Mouse (Mus musculus) midbrain, embryonic 16.5 days (tissue): ENCODE measurements around the gene Zbtb7a. TPM values are rescaled to one million over a fixed set of nuclear protein-coding genes. Genes with fewer than 3 reads are reported as not detected.
"Not testable (repeated sequence)": the region's sequence is repeated elsewhere in the genome, so short reads cannot be mapped to it uniquely, and the experiment has no call there.

Experiments used
- ATAC-seq: fragments of 200-750 bp; cut with Nextera tagmentation; 2 replicates; pipeline ENCODE4 v1.8.0; 2017; ENCODE audit warnings: moderate TSS enrichment
- H3K27ac ChIP-seq: fragments of 300-500 bp; sonication (generic); 2 replicates; pipeline ENCODE4 v1.5.1; 2014; ENCODE audit warnings: mild to moderate bottlenecking, low read length, mixed read lengths
- H3K27me3 ChIP-seq: fragments of 300-500 bp; sonication (generic); 2 replicates; pipeline ENCODE4 v1.6.1; 2014; ENCODE audit warnings: low read depth, low read length, mixed read lengths; ENCODE audit not compliant: control insufficient read depth, insufficient read depth
- H3K36me3 ChIP-seq: fragments of 300-500 bp; sonication (generic); 2 replicates; pipeline ENCODE4 v1.6.1; 2014; ENCODE audit warnings: mild to moderate bottlenecking, low read length, moderate library complexity, mixed read lengths; ENCODE audit not compliant: control insufficient read depth, insufficient read depth
- H3K4me1 ChIP-seq: fragments of 300-500 bp; sonication (generic); 2 replicates; pipeline ENCODE4 v1.6.1; 2014; ENCODE audit warnings: mild to moderate bottlenecking, low read length, mixed read lengths; ENCODE audit not compliant: control insufficient read depth, insufficient read depth
- H3K4me2 ChIP-seq: fragments of 300-500 bp; sonication (generic); 2 replicates; pipeline ENCODE4 v1.6.1; 2014; ENCODE audit warnings: mild to moderate bottlenecking, low read length, mixed read lengths
- H3K4me3 ChIP-seq: fragments of 300-500 bp; sonication (generic); 2 replicates; pipeline ENCODE4 v1.5.1; 2014; ENCODE audit warnings: low read depth, mild to moderate bottlenecking, low read length, moderate library complexity, mixed read lengths
- H3K9ac ChIP-seq: fragments of 300-500 bp; sonication (generic); 2 replicates; pipeline ENCODE4 v1.6.1; 2014; ENCODE audit warnings: low read depth, low read length, mixed read lengths
- H3K9me3 ChIP-seq: fragments of 300-500 bp; sonication (generic); replicated peaks from 2 replicates; pipeline ENCODE4 v1.6.1; 2014; ENCODE audit warnings: mild to moderate bottlenecking, low read length, mixed read lengths; ENCODE audit not compliant: control insufficient read depth, poor library complexity, severe bottlenecking
- WGBS: fragments of 180-500 bp; shearing (Covaris S2); extraction: QIAGEN DNeasy Blood & Tissue Kit; methylation state at CpG from one replicate; pipeline ENCODE4 v1.1.7; 2014; 5-methylcytosine and 5-hydroxymethylcytosine counted together
- polyA plus RNA-seq: library from polyadenylated mRNA; unstranded; fragments of >200 nt; fragmentation: Nextera tagmentation; extraction: Ambion mirVana; gene quantifications from 2 replicates; pipeline ENCODE4 v1.2.1, GENCODE M21; 2015

Gene Zbtb7a
- polyA plus RNA-seq, 1 experiment from 2014 or later, result 12.6 TPM

DNA sequence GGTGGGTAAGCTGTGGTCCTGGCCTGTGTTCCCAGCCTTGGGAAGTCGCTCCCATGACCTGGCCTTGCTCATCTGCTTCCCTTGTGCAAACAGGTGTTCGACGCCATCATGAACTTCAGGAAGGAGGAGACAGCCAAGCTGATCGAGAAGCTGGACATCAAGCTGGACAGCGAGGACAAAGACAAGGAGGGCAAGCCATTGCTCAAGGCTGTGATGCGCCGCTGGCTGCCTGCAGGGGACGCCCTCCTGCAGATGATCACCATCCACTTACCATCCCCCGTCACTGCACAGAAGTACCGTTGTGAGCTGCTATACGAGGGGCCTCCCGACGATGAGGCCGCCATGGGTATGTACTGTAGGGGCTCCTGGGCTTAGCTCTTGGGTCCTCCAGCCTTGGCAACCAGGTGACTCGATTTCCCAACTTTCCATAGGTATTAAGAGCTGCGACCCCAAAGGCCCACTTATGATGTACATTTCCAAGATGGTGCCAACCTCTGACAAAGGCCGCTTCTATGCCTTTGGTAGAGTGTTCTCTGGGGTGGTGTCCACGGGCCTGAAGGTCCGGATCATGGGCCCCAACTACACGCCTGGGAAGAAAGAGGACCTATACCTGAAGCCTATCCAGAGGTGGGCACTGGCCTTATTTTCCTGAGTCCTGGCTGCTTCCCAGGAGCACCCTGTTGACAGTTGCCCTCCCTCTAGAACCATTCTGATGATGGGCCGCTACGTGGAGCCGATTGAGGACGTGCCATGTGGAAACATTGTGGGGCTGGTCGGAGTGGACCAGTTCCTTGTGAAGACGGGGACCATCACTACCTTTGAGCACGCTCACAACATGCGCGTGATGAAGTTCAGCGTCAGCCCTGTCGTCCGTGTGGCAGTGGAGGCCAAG is 44.7 kb downstream of the Zbtb7a start:
- no peak for ATAC-seq
- Histone ChIP-seq H3K27me3 (no peaks in the 10 kb centered on the region), H3K27ac (no peak overlapping the region), H3K36me3 (peaks cover 47% of the 10 kb centered on the region), H3K4me1 (peaks cover 31% of the 10 kb centered on the region), H3K4me2 (no peak overlapping the region), H3K4me3 (no peak overlapping the region), H3K9ac (no peak overlapping the region), H3K9me3 (no peaks in the 10 kb centered on the region)
- 90% methylated on average over 32 of the region's 32 CpGs for WGBS

DNA sequence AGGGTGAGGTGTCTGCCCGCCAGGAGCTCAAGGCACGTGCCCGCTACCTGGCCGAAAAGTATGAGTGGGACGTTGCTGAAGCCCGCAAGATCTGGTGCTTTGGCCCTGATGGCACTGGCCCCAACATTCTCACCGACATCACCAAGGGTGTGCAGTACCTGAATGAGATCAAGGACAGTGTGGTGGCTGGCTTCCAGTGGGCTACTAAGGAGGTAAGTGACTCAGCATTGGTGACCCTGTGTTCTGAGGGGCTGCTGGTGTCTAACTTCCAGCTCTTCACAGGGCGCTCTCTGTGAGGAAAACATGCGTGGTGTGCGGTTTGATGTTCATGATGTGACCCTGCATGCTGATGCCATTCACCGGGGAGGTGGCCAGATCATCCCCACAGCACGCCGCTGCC is 45.9 kb downstream of the Zbtb7a start:
- no peaks in the 10 kb centered on the region for H3K9me3 ChIP-seq
- H3K27me3 ChIP-seq, result no peaks in the 10 kb centered on the region
- H3K36me3 ChIP-seq, result peaks cover 47% of the 10 kb centered on the region
- no peak overlapping the region for H3K27ac ChIP-seq
- WGBS, result 98% methylated on average over 13 of the region's 13 CpGs
- ATAC-seq, result no peak
- H3K9ac ChIP-seq, result no peak overlapping the region
- peaks cover 25% of the 10 kb centered on the region for H3K4me1 ChIP-seq
- H3K4me3 ChIP-seq, result no peak overlapping the region
- H3K4me2 ChIP-seq, result no peak overlapping the region

DNA sequence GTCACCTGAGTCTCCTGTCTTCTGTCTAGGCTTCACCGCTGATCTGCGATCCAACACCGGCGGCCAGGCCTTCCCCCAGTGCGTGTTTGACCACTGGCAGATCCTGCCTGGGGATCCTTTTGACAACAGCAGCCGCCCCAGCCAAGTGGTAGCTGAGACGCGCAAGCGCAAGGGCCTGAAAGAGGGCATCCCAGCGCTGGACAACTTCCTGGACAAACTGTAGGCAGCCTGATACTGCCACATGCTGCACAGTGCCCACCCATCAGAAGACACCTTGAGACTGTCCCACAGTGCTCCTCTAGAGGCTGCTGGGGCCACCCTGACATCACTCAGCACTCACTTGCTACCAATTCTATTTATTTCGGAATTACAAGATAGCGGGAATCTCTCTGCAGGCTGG is 46.8 kb downstream of the Zbtb7a start:
- WGBS, result 87% methylated on average over 12 of the region's 12 CpGs
- not testable (repeated sequence) for H3K4me2 ChIP-seq, ATAC-seq, H3K27me3 ChIP-seq, H3K9me3 ChIP-seq, H3K4me3 ChIP-seq, H3K27ac ChIP-seq, H3K9ac ChIP-seq
- H3K36me3 ChIP-seq, result peaks cover 47% of the 10 kb centered on the region
- H3K4me1 ChIP-seq, result peaks cover 23% of the 10 kb centered on the region

DNA sequence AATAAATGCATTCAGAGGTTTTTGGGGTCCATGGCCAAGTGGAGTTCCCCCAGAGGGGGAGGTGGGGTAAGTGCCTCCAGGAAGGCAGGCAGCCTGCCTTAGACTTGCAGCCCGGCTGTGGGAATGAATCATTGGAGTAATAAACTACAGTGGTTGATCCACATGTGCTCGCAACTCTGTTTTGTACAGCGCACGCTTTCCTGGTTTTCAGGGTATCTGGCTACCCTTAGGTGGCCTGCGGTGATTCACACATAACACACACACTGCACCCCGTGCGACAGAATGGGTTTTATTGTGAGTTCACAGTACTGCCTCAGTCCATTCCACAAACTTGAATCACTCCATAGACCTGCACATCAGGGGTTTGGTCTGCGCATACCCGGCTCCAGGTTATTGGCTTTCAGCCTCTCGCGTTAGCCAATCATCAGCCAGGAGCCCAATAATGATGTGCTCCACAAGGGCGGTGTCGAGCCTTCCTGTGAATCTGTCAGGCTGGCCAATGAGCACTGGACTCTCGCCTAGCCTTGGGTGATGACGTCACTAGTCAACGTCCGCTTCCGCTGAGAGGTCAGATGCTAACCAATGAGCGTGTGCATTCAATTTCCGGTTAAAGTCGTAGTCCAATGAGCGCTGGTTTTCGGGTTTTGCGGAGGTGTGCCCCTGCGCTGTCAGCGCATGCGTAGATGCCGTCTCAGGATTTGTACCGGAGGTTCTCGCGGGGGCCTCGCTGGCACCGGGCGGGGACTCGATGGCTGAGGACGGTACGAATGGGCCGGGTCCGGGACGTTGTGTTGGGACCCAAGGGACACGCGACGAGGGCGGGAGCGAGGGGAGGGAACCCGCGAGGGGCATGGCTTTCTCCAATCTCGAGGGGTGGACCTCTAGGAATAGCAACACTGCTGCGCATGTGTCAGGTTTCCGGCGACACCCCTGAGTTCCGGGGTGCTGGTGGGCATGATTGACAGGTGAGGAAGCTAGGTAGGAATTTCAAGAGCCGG is 47.6 kb downstream of the Zbtb7a start, which contains the start of gene Dapk3:
Gene Dapk3 (plus strand): TSS at position 670 of the 998 bp plus-strand sequence.
- Histone ChIP-seq H3K4me3 (peak within 1 kb of the TSS; percentile 51), H3K4me2 (peak within 1 kb of the TSS; percentile 64), H3K36me3 (peaks cover 49% of the 10 kb centered on the region), H3K4me1 (peaks cover 18% of the 10 kb centered on the region), H3K9ac (peak within 1 kb of the TSS; percentile 72), H3K9me3 (no peaks in the 10 kb centered on the region), H3K27me3 (no peaks in the 10 kb centered on the region), H3K27ac (peak within 1 kb of the TSS; percentile 88)
- peak; percentile 94 for ATAC-seq
- 6% methylated on average over 51 of the region's 53 CpGs for WGBS

DNA sequence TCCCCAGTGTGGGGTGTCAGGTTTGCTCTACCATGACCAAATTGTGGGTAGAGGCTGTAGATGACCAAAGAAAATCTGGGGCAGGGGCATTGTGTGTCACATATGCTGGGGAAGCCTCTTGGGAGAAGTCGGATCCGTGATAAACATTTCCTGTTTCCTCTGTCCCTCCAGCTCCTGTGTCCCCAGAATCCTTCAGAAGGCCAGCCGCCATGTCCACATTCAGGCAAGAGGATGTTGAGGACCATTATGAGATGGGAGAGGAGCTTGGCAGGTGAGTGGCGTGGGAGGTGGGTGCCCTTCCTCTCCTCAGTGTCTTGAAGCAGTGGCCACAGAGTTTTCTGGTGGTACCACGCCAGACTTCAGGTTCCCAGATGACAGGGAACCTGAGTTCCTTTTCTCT is 48.8 kb downstream of the Zbtb7a start, which contains the start of gene 4930442H23Rik:
Gene 4930442H23Rik (minus strand): TSS at position 45 of the 400 bp plus-strand sequence.
- Histone ChIP-seq H3K27ac (peak within 1 kb of the TSS; percentile 88), H3K9me3 (no peaks in the 10 kb centered on the region), H3K4me3 (peak within 1 kb of the TSS; percentile 51), H3K9ac (peak within 1 kb of the TSS; percentile 72), H3K36me3 (peaks cover 41% of the 10 kb centered on the region), H3K4me2 (peak within 1 kb of the TSS; percentile 64), H3K4me1 (peaks cover 8% of the 10 kb centered on the region), H3K27me3 (no peaks in the 10 kb centered on the region)
- no peak for ATAC-seq
- WGBS, result 89% methylated on average over 5 of the region's 5 CpGs

DNA sequence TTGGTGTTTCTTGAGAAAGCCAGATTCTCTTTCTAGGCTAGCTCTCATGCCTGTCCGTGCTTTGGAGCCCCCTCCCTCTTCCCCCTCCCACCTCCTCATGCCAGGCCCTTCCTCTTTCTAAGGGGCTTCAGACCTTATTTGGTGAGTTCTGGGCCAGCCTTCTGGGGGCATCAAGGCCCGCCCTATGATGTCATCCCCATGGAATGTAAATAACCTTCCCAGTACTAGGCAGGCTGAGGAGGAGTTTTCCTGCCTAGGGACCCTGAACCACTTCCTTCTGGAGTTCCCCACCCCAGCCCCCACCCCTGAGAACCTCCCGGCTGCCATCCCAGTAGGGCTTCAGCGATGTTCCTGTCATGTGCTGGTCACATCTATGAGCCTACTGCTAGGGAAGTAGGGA is 49.7 kb downstream of the Zbtb7a start:
- Histone ChIP-seq H3K9ac (no peak overlapping the region), H3K9me3 (no peaks in the 10 kb centered on the region), H3K36me3 (peaks cover 33% of the 10 kb centered on the region), H3K4me1 (peaks cover 8% of the 10 kb centered on the region), H3K4me2 (no peak overlapping the region), H3K27me3 (no peaks in the 10 kb centered on the region), H3K27ac (no peak overlapping the region), H3K4me3 (no peak overlapping the region)
- 75% methylated on average over 4 of the region's 4 CpGs for WGBS
- no peak for ATAC-seq

DNA sequence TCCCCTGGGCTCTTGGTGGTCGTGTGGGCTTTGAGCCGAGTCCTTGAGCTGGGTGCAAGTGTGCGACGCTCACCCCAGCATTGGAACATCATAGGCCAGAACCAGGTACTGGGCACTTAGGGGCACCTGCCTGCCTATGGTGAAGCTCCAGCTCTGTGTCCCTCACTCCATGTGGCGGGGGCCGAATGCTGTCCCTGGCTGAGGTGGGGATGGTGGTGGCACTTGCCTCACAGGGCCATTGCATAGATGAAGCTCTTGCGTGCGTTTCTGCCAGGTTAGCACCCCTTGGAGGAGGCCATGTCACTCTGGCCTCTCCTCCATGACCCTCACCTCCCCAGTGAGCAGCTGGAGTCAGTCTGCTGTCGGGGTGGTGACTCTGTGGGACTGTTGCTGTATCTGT is 52.1 kb downstream of the Zbtb7a start:
- H3K4me1 ChIP-seq, result peaks cover 15% of the 10 kb centered on the region
- H3K4me3 ChIP-seq, result no peak overlapping the region
- no peaks in the 10 kb centered on the region for H3K27me3 ChIP-seq
- no peak for ATAC-seq
- peaks cover 24% of the 10 kb centered on the region for H3K36me3 ChIP-seq
- no peak overlapping the region for H3K9ac ChIP-seq
- no peaks in the 10 kb centered on the region for H3K9me3 ChIP-seq
- no peak overlapping the region for H3K27ac ChIP-seq
- 92% methylated on average over 9 of the region's 9 CpGs for WGBS
- no peak overlapping the region for H3K4me2 ChIP-seq

DNA sequence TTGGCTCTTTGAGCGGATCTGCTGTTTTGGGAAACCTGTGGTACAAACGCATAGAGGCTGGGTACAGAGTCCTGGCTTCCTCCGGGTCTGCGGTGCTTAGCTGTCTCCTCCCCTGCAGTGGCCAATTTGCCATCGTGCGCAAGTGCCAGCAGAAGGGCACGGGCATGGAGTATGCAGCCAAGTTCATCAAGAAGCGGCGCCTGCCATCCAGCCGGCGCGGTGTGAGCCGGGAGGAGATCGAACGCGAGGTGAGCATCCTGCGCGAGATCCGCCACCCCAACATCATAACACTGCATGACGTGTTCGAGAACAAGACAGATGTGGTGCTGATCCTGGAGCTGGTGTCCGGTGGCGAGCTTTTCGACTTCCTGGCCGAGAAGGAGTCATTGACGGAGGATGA is 54.8 kb downstream of the Zbtb7a start:
- Histone ChIP-seq H3K9ac (no peak overlapping the region), H3K27ac (no peak overlapping the region), H3K27me3 (peaks cover 3% of the 10 kb centered on the region; the same call in 1 of the 2 replicates), H3K4me2 (no peak overlapping the region), H3K4me3 (no peak overlapping the region), H3K36me3 (peaks cover 19% of the 10 kb centered on the region), H3K4me1 (peaks cover 21% of the 10 kb centered on the region), H3K9me3 (no peaks in the 10 kb centered on the region)
- no peak for ATAC-seq
- 81% methylated on average over 26 of the region's 26 CpGs for WGBS
